1 mouse cellular context compared by ENCODE assay signal in genomic region chr15:102999955-103000354, GRCm38 (mm10).
TF ChIP-seq lines count a peak whose summit lies in the region.

No protein-coding gene starts in this region.

TF ChIP-seq in CH12.LX, 34 proteins besides CTCF, POLR2A, EP300 and RAD21 (continued from another document):
- TF ChIP-seq CHD2 (IDR thresholded peaks at IDR 0.05; ENCODE audit: low read length) = peak; percentile 43; the same call in 1 of the 2 replicates
